Mouse (Mus musculus) frontal cortex, postnatal 10 days (tissue): ENCODE data around the gene Tchp.

Experiments
- DNase-seq, 2 experiments: peaks; one replicate each; pipeline ENCODE4 v3.0.0; 2022; ENCODE audit warnings: low spot score in 2 of 2, mixed read lengths in 1 of 2

Gene Tchp

GRCm38 (mm10) chr5:114707265-114708068 lies at the start of gene Tchp:
Gene Tchp, plus strand, starts transcription at chr5:114707760.
- DNase-seq, result peak; percentile 87 to 92

GRCm38 (mm10) chr5:114658255-114658654 lies 49.3 kb upstream of the Tchp start, which contains the start of gene Trpv4:
Gene Trpv4, minus strand, starts transcription at chr5:114658421.
- no peak for DNase-seq

GRCm38 (mm10) chr5:114661029-114661428 lies 46.5 kb upstream of the Tchp start:
- no peak for DNase-seq

- no peak for DNase-seq
Measured at GRCm38 (mm10) chr5:114664139-114664538, 43.4 kb upstream of the Tchp start.

- no peak for DNase-seq
Measured at GRCm38 (mm10) chr5:114664750-114665149, 42.8 kb upstream of the Tchp start.

DNA sequence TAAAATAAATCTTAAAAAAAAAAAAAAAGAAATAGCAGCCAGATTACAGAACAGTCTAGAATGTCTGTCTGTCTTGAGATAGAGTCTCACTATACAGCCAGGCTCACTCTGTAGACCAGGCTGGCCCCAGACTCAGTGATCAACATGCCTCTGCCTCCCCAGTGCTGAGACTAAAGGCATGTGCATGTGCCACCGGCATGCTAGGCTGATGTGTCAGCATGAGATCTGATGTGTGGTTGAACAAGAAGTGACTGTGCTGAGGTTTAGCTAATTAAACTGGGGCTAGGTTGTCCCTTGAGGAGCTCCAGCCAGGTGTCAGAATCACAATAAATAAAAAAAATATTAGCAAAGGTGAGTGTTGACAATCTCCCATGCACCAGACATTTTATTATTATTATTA lies 40.9 kb upstream of the Tchp start:
- DNase-seq, result no peak

DNA sequence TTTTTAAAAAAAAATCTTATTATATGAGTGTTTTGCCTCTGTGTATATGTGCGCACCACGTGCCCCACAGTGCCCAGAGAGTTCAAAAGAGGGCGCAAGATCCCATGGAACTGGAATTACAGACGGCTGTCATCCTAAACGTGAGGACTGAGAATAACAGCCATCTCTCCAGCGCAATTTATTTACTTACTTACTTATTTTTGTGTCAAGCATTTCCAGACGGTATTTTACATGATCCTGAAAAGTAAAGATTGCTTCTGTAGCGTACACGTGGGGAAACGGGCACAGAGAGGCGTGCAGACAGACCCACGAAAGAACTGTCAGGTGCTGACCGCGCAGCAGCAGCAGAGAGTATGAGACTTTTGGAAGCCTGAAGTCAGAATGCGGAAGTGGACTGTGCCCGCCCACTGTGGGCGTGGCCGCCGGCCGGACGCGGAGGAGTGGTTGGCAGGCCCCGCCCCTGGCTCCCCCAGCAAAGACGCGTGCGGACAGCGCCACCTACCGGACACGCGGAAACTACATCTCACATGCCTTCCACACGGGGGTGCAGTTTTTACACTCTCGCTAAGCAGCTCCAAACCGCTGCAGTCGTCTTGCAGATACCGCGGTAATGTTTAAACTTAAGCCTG lies 40.2 kb upstream of the Tchp start:
- peak; percentile 91 to 97 for DNase-seq

GRCm38 (mm10) chr5:114669014-114669413 lies 38.5 kb upstream of the Tchp start:
- DNase-seq, result no peak

DNA sequence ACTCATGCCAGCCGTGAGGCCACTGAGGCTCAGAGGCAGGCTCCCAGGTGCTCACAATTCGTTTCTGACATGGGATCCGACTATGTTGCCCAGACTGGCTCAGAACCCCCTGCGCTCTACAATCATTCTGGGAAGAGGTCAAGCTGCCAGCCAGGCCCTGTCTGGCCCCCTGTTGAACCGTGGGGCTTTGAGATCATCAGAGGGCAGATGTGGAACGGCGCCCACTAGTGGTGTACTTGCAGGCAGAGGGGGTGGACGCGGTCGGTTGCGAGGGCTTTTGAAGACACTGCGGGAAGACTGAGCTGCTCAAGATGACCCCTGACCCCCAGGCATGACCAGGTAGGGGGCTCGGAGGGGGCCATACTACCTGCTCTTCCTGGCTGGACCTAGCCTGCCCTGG lies 34.4 kb upstream of the Tchp start:
- no peak for DNase-seq

DNA sequence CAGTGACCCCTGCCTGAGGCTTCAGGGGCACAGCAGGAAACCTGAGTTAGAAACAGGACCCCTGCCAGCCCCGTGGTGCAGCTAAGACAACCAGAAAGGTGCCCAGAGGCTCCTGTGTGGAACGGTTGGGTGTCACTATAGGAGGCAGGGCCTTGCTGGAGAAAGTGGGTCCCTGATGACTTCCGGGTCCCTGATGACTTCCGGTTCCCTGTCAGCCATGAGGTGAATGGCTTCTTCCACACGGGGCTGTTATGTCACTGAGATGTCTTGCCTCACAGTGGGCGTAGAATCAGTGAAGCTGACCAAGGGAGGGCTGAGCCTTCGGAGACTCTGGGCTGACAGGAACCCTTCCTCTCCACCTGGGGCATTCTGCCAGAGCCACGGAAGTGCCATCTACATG lies 33.0 kb upstream of the Tchp start:
- no peak for DNase-seq

DNA sequence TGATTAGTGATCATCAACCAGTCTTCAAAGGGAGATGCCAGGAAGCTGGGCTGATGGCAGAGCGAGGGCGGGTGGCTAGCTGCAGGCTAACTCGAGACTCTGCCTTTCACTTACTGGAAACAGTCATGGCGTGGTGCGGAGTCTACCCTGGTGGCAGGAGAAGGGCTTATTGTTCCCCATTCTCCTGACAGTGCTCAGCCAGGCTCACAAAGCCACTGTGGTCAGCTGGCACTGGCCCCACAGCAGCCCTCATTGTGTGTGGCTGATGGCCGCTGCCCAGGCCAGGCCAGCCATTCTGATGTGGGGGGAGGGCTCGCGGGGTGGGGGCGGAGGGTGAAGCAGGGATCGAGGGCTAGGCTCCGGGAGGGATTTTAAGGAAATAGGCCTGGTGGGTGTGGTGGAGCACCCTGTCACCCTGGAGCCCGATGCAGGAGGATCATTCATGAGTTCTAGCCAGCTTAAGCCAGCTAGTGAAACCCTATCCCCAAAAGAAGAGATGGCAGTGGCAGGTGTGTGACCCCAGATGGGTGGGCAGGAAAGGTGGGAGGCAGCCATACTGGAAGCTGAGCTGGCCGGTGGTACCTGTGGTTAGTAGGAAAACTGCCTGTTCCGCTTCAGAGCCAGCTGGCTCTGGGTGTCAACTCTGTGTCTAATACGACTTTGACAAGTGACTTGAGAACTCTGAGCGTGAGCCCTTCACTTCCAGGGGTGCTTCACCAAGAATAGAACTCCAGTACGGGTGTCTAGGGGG lies 27.5 kb upstream of the Tchp start:
- no peak for DNase-seq

DNA sequence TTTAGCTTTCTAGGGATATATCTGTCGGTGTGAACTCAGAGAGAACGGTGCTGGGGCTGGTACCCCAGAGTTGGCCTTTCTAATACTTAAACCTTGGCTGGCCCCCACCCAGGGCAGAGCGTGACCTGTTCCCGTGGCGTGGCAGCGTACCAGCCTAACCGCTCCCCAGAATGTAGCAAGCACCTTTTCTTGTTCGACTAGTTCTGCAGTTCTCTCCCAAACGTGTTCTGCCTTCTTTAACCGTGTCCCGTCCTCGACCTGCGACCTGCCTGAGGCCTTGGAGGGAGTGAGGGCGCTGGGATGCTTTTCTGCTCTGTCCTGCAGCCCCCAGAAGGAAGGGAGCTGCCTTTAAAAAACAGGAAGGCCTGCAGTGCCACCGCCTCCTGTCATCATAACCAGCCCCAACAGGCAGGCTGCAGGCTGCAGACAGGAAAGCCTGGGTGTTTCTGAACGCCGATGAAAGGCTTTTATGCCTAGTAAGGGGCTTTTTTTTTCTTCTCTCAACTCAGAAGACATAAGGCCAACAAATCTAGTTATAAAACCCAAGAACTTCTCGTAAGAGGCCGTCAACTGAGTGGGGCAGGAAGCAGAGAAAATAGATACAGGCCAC lies 26.8 kb upstream of the Tchp start:
- DNase-seq, result no peak

GRCm38 (mm10) chr5:114681717-114682116 lies 25.8 kb upstream of the Tchp start:
- no peak for DNase-seq

- no peak for DNase-seq
Measured at GRCm38 (mm10) chr5:114685986-114686385, 21.6 kb upstream of the Tchp start.

DNA sequence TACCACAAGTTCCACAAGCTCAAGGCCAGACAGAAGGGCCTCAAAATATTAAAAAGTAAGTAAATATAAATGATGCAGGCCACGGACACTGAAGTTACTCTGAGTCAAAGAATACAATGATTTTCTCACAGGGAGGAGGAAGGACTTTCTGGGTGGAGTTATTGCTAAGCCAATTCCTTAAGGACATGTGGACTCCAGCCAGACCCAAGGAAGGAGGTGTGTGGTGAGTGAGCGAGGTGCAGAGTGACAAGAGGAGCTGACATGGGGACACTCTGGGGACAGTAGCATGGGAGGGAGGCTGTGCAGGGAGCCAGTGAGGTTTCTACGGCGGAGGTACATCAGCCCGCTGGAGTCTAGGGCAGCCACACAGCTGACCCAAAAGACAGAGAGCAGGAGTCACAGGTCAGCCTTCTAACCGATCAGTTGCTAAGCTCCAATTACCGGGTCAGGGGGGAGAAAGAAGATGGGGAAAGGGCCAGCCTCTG lies 20.8 kb upstream of the Tchp start:
- DNase-seq, result no peak

DNA sequence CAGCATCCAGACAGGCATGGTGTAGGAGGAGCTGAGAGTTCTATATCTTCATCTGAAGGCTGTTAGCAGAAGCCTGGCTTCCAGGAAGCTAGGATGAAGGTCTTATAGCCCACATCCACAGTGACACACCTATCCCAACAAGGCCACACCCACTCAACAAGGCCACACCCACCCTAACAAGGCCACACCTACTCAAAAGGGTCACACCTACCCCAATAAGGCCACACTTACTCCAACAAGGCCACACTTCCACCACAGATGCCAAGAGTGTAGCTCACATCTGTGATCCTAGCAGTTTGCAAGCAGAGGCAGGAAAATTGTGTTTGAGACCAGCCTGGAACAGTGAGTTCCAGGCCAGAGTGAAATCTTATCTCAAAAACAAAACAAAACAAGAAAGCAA lies 19.7 kb upstream of the Tchp start:
- DNase-seq, result no peak

DNA sequence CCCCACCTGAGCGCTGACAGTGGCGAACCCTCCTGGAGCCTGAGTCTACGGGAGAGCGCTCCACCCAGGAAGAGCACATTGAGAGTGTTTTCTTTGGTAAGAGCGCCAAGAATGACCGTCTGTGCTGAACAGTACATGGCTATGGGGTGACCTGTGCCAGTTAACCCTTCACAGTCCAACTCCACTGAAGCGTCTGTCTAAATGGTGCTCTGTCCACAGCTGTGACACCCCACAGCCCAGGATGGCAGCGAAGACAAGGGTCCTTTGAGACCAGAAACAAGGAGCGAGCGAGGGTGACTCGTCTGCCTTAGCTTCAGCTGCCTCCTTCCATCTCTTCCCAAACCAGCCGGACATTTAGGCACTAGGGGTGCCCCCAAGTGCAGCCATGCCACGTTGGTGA lies 18.9 kb upstream of the Tchp start:
- peak in 1 of 2 experiments; percentile 47 for DNase-seq

DNA sequence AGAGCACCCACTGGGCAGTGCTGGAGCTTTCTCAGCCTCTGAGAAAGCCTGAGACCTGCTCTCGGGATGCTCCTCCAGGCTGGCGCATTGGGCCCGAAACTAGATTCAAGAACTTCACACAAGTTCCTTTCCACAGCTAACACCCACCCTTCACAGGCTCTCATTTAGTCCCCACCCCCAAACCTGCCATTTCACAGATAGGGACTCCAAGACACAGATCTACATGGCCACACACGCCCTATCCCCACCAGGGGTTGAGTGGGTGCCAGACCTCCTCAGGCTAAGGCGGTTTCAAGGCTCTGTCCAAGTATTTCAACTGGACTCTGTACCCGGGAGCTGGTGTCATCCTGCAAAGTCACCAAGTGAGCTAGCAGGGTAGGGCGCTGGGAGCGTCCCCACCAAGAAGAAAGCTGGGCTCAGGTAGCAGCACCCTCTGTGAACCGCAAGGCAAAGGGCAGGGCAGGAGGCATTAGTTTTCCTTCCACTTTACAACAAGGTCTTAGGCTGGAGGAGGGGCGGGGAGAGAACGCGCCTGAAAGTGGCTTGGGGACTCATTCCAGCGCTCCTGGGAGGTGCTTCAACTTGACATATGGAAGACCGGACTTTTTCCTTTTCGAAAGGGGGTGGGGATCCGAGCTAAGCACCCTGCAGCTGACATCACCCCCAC lies 17.7 kb upstream of the Tchp start:
- no peak for DNase-seq

DNA sequence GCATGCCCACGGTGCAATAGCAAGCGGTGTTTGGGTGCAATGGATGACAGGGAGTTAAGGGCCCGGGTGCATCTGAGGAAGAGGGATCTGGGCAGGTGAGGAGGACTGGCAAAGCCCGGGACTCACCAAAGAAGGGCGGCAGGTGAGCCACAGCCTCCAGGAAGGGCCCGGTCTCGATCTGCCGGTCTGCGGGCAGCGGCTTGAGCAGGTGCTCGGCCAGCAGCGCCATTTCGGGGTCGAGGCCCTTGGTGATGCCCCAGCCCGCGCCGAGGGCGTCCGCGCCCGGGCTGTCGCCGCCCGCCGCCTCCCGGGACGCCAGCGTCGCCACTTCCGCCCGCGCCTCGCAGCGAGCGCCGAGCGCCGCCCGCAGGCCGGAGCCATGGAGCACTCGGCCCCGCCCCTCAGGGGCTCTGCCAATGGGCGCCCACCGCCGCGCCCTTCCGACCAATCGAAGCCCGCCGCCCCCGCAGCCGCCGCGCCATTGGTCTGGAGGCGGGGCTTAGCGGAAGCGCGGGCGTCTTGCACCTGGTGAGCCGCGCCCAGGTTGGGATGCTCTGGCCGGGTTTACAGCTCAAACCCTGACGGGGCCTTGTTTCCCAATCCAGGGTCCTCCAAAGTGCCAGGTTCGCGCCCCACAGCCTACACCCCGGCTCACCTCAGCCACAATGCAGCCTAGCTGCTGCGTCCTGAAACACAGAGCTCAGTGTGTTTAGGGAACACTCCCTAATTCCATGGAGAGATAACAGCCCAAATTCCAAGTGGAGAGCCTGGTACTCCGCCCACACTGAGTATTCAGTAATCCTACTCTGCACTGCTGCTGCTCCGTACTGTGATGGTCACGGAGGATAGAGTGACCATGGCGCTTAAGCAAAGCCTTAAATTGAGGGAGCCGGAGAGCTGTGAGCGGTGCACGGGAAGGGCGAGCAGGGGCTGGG lies 16.7 kb upstream of the Tchp start, which contains the start of gene Gltp:
Gene Gltp, minus strand, starts transcription at position 352 of the 935 bp plus-strand sequence.
- DNase-seq, result peak; percentile 90 to 93

DNA sequence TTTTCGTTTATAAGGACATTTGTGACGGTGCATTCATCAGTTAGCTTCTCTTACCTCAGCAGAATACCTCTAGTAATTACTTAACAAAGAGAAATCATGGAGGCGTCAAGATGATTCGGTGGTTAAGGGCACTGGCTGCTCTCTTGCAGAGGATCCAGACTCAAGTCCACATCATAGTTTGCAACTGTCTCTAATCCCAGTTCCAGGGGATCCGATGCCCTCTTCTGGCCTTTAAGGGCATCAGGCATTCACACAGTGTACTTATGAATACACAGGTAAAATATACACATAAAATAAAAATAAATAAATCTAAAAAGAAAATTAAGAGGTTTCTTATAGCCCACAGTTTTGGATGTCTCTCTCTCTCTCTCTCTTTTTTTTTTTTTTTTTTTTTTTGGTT lies 11.8 kb upstream of the Tchp start:
- no peak for DNase-seq
